8 mouse cellular contexts compared by ENCODE assay signal in the genomic region with DNA sequence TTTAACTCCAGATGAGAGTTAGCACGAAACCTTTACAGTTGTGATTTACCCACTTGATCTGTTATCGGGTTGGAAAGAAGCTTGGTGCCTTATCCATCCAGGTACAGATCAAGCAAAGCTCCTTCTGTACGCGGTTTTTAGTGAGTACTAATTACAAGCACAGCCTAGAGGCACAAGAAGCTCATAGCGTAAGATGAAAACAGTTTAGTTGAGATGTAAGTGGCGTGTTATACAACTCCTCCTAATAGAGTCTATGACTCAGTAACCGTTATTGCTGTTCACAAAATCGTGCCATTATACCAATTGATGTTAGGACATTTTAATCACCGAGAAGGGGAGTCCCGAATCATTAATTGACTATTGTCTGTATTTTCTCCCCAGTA. TPM values are rescaled to one million over a fixed set of nuclear protein-coding genes. Genes with fewer than 3 reads are reported as not detected.
A peak's percentile ranks its signal among the peaks of the same experiment; 100 is the strongest.
DNase-seq lines count a peak whose midpoint lies in the region; ATAC-seq and TF ChIP-seq lines count a peak whose summit lies in the region.

No protein-coding gene starts in this region.

- no peak for ATAC-seq in limb, embryonic 13.5 days (ENCODE audit: low FRiP score, low read depth)
- ATAC-seq in stomach, embryonic 16.5 days (ENCODE audit: insufficient read depth, low FRiP score) = no peak

- H3K9ac ChIP-seq in limb, embryonic 13.5 days = peak overlapping the region; percentile 81
- peak overlapping the region; percentile 93 for H3K9ac ChIP-seq in stomach, embryonic 16.5 days (ENCODE audit: low read length)

- 16% methylated on average over 10 of the region's 10 CpGs for WGBS in cerebellum, adult 2 months
- WGBS in limb, embryonic 13.5 days = 32% methylated on average over 10 of the region's 10 CpGs
- WGBS in stomach, embryonic 16.5 days = 28% methylated on average over 10 of the region's 10 CpGs

- H3K4me1 ChIP-seq in cerebellum, adult 2 months (ENCODE audit: control insufficient read depth, insufficient read depth, low read length) = 0 out of 2 replicates have a peak, but pooled peaks cover 3% of the 10 kb centered on the region
- H3K4me1 ChIP-seq in limb, embryonic 13.5 days = peaks cover 14% of the 10 kb centered on the region
- peaks cover 8% of the 10 kb centered on the region for H3K4me1 ChIP-seq in stomach, embryonic 16.5 days (ENCODE audit: control insufficient read depth, insufficient read depth, low read length)

- DNase-seq in cerebellum, adult 2 months = no peak
- no peak for DNase-seq in cerebellum, adult 11-12 months
- peak; percentile 13 for DNase-seq in retina, embryonic 14.5 days (ENCODE audit: low spot score)
- DNase-seq in retina, postnatal 1 day = no peak
- no peak for DNase-seq in cerebellum, postnatal 10 days
- no peak for DNase-seq in thymus, postnatal 0 days (ENCODE audit: low spot score)

- H3K4me3 ChIP-seq in cerebellum, adult 2 months (replicated peaks; ENCODE audit: insufficient read depth, low read depth, low read length) = peak overlapping the region; percentile 81
- peak overlapping the region; percentile 91 for H3K4me3 ChIP-seq in limb, embryonic 13.5 days
- peak overlapping the region; percentile 99 for H3K4me3 ChIP-seq in stomach, embryonic 16.5 days (replicated peaks; ENCODE audit: low read length)

- H3K9me3 ChIP-seq in limb, embryonic 13.5 days = no peaks in the 10 kb centered on the region
- no peaks in the 10 kb centered on the region for H3K9me3 ChIP-seq in stomach, embryonic 16.5 days (replicated peaks; ENCODE audit: control insufficient read depth, low read length)

- H3K27ac ChIP-seq in cerebellum, adult 2 months (ENCODE audit: insufficient read depth, low read length) = no peak overlapping the region
- no peak overlapping the region for H3K27ac ChIP-seq in limb, embryonic 13.5 days
- H3K27ac ChIP-seq in stomach, embryonic 16.5 days (ENCODE audit: low read length) = peak overlapping the region; percentile 84

- H3K4me2 ChIP-seq in limb, embryonic 13.5 days (replicated peaks) = peak overlapping the region; percentile 79
- H3K4me2 ChIP-seq in stomach, embryonic 16.5 days (ENCODE audit: low read depth, low read length) = peak overlapping the region; percentile 82

- no peaks in the 10 kb centered on the region for H3K27me3 ChIP-seq in cerebellum, adult 2 months (ENCODE audit: control insufficient read depth, insufficient read depth, low read length)
- no peaks in the 10 kb centered on the region for H3K27me3 ChIP-seq in limb, embryonic 13.5 days
- H3K27me3 ChIP-seq in stomach, embryonic 16.5 days (ENCODE audit: control insufficient read depth, insufficient read depth, low read length) = no peaks in the 10 kb centered on the region

- no peak for TF ChIP-seq POLR2A in cerebellum, adult 2 months (IDR thresholded peaks at IDR 0.05; ENCODE audit: borderline replicate concordance, insufficient read depth, low read length)

- no peak for TF ChIP-seq CTCF in cerebellum, adult 2 months (IDR thresholded peaks at IDR 0.05; ENCODE audit: borderline replicate concordance, insufficient read depth, low read depth, low read length)

- peaks cover 17% of the 10 kb centered on the region for H3K36me3 ChIP-seq in limb, embryonic 13.5 days
- no peaks in the 10 kb centered on the region for H3K36me3 ChIP-seq in stomach, embryonic 16.5 days (ENCODE audit: control insufficient read depth, insufficient read depth, low read length)

RNA-seq across cellular contexts. Expression of gene Ttc33, which starts 1.0 kb away (rescaled TPM):
- 55.4 and 59.6 TPM in 2 replicates for polyA plus RNA-seq in cerebellum, adult 2 months (2012; rRNA removed)
- 41.5 and 42.4 TPM in 2 replicates for polyA plus RNA-seq in limb, embryonic 13.5 days (2015; fragmentation: Nextera tagmentation; extraction: Ambion mirVana)
- polyA plus RNA-seq in stomach, embryonic 16.5 days (2015; fragmentation: Nextera tagmentation; extraction: Ambion mirVana) = 35.4 and 36.9 TPM in 2 replicates
- 43.6 and 45.9 TPM in 2 replicates for polyA plus RNA-seq in thymus, postnatal 0 days (2015; fragmentation: Nextera tagmentation; extraction: Ambion mirVana)

RNA-seq across cellular contexts. Expression of gene Prkaa1, which starts 42.6 kb away (rescaled TPM):
- polyA plus RNA-seq in cerebellum, adult 2 months (2012; rRNA removed) = 19.5 and 20.6 TPM in 2 replicates
- polyA plus RNA-seq in limb, embryonic 13.5 days (2015; fragmentation: Nextera tagmentation; extraction: Ambion mirVana) = 15.2 and 16.8 TPM in 2 replicates
- polyA plus RNA-seq in stomach, embryonic 16.5 days (2015; fragmentation: Nextera tagmentation; extraction: Ambion mirVana) = 24.2 and 25.1 TPM in 2 replicates
- polyA plus RNA-seq in thymus, postnatal 0 days (2015; fragmentation: Nextera tagmentation; extraction: Ambion mirVana) = 11.5 and 12.5 TPM in 2 replicates

RNA-seq across cellular contexts. Expression of gene Ptger4, which starts 57.7 kb away (rescaled TPM):
- 1.1 and 1.2 TPM in 2 replicates for polyA plus RNA-seq in cerebellum, adult 2 months (2012; rRNA removed)
- polyA plus RNA-seq in limb, embryonic 13.5 days (2015; fragmentation: Nextera tagmentation; extraction: Ambion mirVana) = 4.0 and 4.4 TPM in 2 replicates
- 7.0 and 8.5 TPM in 2 replicates for polyA plus RNA-seq in stomach, embryonic 16.5 days (2015; fragmentation: Nextera tagmentation; extraction: Ambion mirVana)
- 18.2 and 18.3 TPM in 2 replicates for polyA plus RNA-seq in thymus, postnatal 0 days (2015; fragmentation: Nextera tagmentation; extraction: Ambion mirVana)
